Mouse (Mus musculus) brain, embryonic 14.5 days (tissue): Measurements from ENCODE around the gene Mfsd6l. TPM values are rescaled to one million over a fixed set of nuclear protein-coding genes. Genes with fewer than 3 reads are reported as not detected.

ENCODE experiments used
- DNase-seq: peaks from one replicate; pipeline ENCODE4 v3.0.0-alpha.2; 2011; ENCODE audit warnings: low read depth
- CTCF ChIP-seq: fragments of 200-500 bp; IDR thresholded peaks from 2 replicates; pipeline ENCODE4 v1.5.1; 2012; ENCODE audit warnings: inconsistent platforms, mild to moderate bottlenecking, moderate library complexity, borderline replicate concordance; ENCODE audit not compliant: insufficient read depth, insufficient read length; ENCODE audit errors: extremely low read depth
- POLR2A ChIP-seq: fragments of 200-500 bp; IDR thresholded peaks from 2 replicates; pipeline ENCODE4 v1.6.1; 2012; ENCODE audit warnings: mild to moderate bottlenecking, inconsistent platforms, borderline replicate concordance; ENCODE audit not compliant: poor library complexity, insufficient read depth, insufficient read length, severe bottlenecking; ENCODE audit errors: extremely low read depth
- polyA plus RNA-seq: library from polyadenylated mRNA; depleted of rRNA; stranded (reverse); fragments of >200 nt; gene quantifications from 2 replicates; pipeline ENCODE4 v1.2.3, GENCODE M21; 2012

Gene Mfsd6l
- polyA plus RNA-seq, 1 experiment = 0.10 TPM

DNA sequence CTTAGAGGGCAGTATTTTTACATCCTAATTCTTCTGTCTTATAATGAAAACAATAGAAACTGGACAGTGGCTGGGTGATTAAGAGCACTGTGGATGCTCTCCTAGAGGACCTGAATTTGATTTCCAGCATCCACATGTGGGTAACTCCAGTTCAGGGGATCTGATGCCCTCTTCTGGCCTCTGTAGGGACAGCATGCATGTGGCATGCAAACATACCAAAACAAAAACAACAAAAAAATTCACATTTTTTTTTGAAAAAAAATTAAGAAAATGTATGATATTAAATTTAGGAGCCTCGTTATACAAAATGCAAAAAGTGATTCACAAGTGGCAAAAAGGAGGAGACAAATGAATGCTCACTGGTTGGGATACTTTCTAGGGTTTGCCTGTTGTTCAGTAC is 3.6 kb downstream of the Mfsd6l start:
- no peak for DNase-seq
- TF ChIP-seq CTCF (peak; percentile 33; the same call in 1 of the 2 replicates), POLR2A (no peak)

DNA sequence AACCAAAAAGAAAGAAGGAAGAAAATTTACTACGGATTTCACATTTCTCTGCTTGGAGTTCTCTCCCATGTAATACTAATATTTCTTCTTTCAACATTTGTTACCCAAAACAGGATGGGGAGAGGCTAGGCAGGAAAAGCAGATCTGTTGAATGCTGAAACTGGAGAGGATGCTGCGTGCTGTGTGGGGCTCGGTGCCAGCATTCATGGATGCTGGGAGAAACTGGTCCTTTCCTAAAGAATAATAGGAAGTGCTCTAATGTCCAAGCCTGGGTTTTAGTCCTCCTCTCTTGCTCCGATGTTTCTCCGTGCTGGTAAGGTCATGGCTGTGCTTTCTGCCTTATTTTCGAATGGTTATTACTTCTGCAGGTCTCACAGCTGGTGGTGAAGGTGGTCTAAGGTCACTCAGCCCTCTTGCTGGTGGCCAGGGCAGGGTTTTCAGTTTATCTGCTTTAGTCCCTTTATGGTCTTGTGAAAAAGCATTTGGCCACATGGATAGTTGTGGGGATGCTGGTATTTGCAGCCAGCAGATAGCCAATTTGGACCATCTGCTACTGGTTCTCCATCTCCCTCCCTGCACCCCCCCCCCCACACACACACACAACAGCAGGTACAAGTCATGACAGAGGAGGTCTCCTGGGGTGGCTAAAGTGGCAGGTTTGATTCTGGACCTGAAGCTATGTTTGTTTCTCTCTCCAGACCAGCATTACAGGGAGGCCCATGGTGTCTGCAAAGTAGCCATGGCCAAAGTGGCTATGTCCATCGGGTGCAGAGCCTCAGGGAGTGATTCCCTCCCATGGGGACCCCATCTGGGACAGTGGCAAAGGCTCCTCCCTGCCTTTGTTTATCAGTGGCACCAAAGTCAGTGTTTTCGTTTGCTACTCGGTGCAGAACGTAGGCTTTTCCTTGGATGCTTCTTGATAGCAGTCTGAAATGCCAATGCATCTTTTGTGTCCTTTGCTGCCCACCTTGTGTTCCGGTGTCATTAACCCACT is 6.3 kb downstream of the Mfsd6l start:
- no peak for TF ChIP-seq CTCF
- no peak for TF ChIP-seq POLR2A
- no peak for DNase-seq

DNA sequence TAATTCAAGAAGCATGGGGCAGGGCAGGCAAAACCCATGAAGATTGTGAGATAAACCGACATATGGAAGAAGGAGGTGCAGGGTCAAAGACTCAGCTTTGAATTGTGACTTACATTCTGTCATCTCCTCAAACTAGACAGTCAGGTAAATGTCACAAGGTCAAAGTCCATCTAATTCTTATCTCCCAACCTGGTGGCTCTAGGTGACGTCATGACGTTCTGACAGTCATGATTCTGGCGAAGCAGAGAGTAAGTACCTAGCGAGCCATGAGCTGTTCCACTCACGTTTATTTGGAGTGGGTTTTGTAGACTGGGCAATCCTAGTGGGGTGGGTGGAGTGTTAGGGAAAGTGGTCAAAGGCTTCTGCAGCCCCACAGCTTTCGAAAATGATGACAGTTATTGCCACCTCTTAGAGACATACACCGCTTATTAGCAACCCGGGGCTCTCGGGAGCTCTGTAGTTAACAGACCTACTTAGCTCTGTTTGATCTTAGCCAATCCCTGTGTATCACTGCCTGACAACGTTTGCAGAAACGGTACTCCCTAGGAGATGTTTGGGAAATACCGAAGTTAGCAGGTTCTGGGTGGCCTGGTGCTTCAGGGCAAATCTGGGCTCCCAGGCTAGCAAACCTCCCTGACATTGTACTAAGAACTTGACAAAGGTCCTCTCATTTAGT is 8.5 kb downstream of the Mfsd6l start:
- no peak for TF ChIP-seq CTCF
- TF ChIP-seq POLR2A = no peak
- DNase-seq = no peak

DNA sequence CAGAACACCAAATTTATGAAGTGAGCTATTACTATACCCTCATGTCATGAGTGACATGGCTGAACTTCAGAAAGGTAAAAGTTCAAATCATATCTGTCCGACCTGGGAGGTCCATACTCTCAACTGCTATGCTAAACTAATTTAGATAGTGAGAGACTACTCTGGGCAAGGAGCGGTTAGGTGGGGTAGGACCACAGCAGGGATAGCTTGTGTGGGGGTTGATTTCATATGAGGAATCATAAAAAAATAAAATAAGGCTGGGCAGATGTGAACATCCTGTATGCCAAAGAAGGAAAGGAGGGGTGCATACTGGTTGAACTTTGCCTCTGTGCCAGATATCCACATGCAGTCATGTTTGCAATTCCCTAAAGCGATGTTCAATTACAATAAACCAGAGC is 9.0 kb downstream of the Mfsd6l start:
- DNase-seq = no peak
- no peak for TF ChIP-seq CTCF
- TF ChIP-seq POLR2A = no peak

DNA sequence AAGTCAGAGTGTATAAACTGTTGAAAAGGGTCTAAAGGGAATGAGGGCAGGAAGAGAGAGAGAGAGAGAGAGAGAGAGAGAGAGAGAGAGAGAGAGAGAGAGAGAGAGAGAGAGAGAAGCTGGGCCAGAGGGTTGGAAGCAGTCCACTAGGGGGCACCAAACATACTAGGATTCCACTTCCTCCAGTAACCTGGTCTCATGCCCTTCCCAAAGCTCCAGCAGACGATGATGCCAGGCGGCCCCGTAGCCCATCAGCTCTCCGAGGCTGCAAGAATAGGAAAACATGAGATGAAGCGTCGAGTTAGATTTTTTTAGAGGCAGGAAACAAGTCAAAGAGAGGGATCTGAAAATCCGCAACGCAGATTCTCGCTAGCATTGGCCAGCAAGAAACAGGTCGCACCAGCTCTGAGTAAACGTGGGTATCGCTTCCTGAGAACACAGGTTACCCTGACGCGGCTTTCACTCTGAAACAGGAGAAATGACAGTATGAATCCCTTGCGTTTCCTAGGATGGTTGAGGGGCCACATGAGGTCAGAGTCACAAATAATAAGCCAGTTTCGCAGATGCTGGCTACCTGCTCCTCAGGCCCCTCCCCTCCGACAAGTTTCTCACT is 10.6 kb downstream of the Mfsd6l start:
- DNase-seq = peak; percentile 93
- TF ChIP-seq CTCF = peak; percentile 75
- no peak for TF ChIP-seq POLR2A

DNA sequence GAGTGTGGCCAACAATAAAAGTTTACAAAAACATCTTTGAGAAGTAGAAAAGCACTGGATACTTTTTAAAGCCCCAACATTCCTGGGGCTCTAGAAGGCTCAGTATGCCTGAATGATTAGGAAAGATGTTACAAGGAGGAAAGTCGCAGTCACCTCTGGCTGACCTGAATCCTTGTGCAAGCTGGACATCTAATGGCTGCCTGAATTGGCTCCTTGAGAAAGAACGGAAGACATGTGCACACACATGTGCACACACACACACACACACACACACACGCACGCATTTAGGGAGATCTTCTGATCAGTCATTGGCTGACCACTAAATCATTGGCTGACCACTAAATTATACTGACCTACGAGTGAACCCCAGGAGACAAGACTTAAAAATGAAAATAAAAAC is 14.9 kb downstream of the Mfsd6l start:
- no peak for DNase-seq
- TF ChIP-seq POLR2A (no peak), CTCF (no peak)

DNA sequence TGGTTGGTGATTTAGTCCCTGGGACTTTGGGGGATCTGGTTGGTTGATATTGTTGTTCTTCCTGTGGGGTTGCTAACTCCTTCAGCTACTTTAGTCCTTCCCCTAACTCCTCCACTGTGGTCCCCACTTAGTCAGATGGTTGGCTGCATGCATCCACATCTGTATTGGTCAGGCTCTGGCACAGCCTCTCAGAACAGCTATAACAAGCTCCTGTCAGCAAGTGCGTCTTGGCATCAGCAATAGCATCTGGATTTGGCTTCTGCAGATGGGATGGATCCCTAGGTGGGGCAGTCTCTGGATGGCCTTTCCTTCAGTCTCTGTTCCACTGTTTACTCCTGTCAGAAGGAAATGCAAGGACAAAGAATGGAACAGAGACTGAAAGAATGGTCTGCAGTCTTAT is 21.1 kb downstream of the Mfsd6l start:
- TF ChIP-seq POLR2A (no peak), CTCF (no peak)
- DNase-seq = no peak

DNA sequence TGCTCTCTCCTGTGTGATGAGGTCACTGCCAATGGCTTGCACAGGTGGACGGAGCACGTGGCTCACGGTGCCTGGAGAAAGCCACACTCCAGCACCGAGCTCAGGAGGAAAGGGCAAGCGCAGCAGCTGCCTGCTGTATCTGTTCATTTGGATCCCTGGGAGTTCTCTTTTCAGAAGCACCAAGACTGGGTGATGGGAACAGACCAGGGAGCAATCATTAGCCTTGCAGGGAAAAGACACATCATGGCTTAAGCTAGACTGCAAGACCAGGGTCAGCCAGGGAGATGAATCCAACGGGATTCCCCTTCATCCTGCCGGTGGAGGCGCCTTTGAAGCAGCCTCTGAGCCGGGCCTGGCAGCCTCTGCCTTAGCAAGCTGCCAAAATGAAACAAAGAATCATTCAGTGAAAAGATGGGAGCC is 23.5 kb downstream of the Mfsd6l start:
- DNase-seq = peak; percentile 90
- TF ChIP-seq POLR2A (0 out of 2 replicates have a peak, but pooled peaks have one; percentile 11), CTCF (no peak)

DNA sequence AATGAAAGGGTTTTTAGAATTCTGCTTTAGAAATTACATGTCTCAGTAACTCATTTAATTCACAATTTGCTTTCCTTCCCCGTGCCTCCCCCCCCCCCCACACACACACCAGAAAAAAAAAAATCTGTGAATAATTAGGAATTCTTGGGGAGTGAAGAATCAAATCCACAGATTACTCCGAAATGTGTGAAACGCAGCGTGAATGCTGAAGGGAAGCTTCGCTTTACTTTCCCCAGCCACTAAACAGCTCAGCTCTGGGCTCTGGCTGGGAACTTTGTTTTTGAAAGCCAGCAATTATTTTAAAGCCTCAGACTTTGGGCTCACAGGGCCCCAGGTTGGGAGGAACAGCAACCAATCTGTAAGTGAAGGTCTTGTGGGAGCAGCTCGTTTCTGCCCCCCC is 24.6 kb downstream of the Mfsd6l start:
- peak; percentile 70 for DNase-seq
- TF ChIP-seq POLR2A (no peak), CTCF (no peak)

DNA sequence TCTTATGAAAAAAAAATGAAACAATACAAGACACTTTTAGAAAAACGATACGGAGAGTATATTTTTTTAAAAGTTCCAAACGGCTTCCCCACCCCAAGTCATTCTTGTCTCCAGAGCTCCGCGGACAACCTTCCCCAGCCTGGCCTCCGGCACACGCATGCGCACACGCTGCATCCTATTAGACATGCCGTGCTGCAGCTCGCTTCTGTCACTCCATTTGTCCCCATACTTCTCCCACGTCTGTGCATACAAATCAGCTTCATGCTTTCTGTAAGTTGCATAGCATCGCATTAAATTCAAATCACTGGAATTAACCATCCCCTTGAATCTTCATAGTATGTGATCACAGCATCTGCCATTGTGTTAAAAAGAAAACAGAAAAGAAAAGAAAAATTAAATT is 27.2 kb downstream of the Mfsd6l start:
- peak; percentile 89 for DNase-seq
- no peak for TF ChIP-seq CTCF

DNA sequence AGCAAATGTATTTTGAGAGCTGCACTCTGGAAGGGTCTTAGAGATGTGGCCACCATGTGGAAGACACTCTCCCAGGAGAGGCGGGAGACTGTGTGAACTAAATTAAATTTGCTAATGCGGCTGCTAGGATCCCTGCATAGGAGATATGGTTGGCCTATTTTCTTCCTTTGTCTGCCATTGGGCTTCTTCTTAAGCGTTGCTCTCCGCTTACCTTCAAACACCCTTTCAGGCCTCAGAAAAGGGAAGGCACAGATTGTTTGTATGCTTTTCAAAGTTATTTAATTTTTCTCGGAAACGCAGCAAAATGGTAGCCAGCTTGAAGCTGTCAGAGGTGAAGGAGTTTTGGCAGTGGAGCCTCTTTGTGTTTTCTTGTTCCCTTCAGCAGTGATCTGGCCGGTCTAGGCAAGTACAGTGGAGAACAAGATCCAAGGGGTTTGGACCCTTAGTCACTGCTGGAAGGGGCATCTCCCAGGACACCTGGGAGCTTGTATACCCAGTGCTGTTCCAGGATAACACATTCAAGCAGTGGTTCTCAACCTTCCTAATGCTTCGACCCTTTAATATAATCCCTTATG is 28.0 kb downstream of the Mfsd6l start:
- DNase-seq = peak; percentile 44
- TF ChIP-seq POLR2A = no peak
- no peak for TF ChIP-seq CTCF

DNA sequence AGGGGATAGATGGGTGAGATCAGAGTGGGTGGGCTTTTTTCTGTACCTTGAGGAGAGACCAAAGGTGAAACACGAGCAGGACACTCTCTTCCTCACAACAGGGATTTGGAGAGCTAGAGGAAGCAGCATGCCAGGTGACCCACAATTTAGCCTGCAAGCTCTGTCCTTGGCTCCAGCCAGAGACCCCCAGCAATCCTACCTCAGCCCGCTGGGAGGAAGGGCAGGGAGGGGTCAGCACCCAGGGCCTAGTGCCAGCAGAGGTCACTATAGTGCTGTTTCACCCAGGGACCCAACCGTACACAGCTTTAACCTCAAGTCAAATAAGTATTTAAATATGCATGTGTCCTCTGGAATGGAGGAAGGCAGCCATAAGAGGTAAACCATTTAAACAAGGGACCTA is 29.9 kb downstream of the Mfsd6l start:
- DNase-seq = no peak

More for the DNA sequence above, 29.9 kb downstream of the Mfsd6l start:
- TF ChIP-seq CTCF = peak; percentile 29; the same call in 1 of the 2 replicates
- no peak for TF ChIP-seq POLR2A
